Mouse (Mus musculus): ENCODE data around the gene Sema4d.

Gene Sema4d

DNA sequence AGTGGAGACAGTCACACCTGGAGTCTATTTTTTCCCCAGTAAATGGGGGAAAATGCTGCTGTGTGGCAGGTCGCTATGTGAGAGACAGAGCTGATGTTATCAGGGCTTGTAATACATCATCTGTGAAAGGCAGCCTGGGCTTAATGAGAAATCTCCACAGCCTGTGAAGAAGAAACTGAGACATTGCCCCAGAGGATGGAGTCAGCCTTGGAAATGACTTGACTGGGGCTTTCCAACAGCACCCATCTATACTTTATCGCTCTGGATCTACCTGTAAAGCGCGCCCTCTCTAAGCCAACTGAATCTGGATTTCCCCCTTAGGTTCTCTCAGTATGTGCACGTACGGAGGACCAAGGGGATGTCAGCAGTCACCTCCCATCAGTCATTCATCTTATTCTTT is 21.1 kb upstream of the Sema4d start:
- no peak for DNase-seq (ENCODE audit: low spot score)

DNA sequence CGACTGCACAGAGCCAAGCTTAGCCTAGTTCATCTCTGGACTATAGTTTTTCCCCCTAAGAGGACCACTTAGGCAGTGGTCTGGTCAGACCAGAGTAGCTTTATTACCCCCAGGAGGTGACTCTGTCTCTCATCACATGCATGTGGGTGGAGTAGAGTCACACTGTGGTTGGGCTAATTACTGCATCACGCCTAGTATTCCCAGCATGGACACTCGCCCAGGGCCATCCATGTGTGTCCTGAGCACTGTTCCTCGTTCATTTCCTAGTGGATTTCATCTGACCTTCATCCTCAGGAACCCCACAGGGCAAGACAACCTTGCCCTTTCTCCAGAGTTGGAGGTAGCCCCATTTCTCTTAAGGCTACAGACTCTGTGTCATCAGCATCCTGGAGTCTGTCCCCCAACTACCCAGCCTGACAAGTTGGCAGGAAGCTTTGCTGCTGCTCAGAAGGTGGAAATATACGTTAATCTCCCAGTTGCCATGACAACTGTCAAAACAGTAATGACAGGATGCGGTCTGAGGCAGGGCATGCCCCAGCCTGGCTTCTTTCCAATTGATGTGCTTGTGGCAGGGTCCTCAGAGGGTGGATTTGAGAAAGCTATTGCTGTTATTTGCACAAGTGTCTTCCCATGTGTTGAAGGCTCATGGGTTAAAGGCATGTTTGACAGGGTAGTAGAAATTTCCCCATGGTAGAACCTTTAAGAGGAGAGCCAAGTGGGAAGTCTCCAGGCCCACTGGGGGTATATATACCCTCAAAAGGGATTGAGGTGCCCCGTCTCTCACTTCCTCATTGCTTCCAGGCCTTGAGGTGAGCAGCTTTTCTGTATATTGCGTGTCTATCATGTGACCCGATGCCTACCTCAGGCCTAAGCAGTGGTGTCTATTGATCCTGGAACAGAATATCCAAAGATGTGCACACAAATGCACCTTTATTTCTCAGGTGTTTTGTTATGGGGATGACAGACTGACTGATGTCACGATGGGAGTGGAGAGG is 20.4 kb upstream of the Sema4d start:
- DNase-seq (ENCODE audit: low spot score): no peak

DNA sequence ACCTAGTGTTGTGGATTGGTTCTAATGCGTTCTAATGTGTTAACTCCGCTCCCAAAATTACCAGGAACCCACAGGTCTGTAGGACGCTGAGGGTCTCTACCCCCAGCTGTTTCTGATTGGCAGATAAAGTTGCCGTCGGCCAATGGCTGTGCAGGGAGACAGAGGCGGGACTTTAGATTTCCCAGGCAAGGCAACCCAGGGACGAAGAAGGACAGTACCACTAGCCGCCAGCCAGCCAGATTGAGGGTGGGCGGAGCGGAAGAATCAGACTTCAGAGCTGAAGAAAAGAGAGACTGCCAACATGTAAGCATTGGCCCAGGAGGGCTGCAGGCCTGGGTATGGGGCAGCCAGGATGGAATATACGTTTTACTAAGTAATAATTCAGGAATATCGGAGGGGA is 14.6 kb upstream of the Sema4d start:
- no peak for DNase-seq (ENCODE audit: low spot score)

DNA sequence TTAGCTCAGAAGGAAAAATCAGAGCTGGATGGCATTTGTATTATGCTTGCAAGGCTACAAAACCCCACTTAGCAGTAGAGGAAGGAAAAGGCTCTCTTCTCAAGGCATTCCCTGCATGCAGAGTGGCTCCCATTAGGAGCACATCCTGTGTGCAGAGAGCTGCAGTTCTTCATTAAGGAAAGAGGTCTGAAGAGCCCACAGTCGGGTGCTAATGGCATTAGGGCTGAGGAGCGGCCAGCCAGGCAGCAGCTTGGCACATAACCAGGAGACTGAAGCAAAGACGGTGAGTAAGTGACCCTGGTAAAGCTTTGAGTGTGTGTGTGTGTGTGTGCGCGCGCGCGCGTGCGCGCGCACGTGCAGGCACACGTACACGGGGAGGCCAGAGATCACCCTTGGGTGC is 12.7 kb upstream of the Sema4d start:
- no peak for DNase-seq (ENCODE audit: low spot score)

DNA sequence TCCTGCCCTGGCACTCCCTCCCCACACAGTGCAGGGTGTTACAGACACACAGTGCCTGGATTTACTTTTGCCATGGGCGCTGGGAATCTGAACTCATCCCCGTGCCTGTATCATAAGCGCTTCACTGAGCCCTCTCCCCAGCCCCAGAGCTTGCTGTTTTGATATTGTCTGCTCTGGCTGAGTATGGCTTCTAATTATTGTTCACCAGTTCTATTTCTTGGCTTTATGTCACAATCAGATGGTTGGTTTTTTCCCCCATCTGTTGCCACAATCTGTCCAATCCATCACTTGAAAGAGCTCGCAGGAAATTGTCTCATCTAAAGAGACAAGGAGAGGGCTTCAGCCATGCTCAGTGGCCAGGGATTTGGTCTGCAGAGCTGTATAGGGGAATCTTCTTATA is 12.1 kb upstream of the Sema4d start:
- DNase-seq (ENCODE audit: low spot score): no peak

DNA sequence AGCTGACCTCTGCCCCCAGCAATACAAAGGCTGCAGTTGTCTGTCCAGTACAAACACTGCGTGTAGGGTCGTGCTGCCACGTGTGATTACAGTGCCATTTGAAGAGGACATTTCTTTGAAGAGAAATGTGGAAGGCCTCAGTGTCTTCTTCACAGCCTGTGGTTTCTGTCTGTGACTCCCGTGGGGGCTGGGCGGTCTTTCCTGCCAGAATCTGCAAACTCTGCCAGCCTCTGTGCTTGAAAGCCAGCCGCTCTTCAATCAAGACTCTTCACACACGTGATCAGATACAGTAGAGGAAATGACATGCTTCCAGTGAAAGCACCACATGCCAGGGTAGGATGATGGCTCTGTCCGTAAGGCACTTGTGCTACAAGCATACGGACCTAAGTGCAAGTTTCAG is 7.4 kb upstream of the Sema4d start:
- no peak for DNase-seq (ENCODE audit: low spot score)

DNA sequence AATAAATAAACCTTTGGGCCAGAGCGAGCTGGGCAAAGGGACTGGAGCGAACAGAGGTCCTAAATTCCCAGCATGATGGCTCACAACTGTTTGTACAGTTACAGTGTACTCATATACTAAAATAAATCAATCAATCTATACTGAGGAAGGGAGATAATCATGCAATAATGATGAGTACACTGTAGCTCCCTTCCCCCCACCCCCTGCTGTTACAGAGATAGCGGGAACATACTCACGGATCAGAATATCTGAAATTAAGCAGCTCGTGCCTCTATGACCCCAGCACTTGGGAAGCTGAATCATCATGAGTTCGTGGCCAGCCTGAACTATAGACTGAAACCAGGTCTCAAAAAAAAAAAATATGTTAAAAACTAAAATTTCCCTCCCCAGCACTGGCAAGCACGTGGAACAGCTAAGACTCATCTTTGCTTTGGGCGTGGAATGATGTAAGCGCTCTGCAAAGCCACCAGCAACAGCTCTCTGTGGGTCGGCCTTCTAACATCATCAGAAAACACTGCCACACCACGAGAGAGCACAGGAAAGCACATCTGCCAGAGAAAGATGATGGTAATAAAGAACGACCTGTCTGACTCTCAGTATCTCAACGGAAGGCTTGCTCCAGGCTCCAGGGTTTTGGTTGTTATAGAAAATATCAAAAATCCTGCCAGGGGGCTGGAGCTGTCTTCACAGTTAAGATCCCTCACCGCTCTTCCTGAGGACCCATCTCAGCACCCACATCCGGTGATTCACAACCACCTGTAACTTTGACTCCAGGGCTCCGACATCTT is 6.4 kb upstream of the Sema4d start:
- DNase-seq (ENCODE audit: low spot score): no peak

DNA sequence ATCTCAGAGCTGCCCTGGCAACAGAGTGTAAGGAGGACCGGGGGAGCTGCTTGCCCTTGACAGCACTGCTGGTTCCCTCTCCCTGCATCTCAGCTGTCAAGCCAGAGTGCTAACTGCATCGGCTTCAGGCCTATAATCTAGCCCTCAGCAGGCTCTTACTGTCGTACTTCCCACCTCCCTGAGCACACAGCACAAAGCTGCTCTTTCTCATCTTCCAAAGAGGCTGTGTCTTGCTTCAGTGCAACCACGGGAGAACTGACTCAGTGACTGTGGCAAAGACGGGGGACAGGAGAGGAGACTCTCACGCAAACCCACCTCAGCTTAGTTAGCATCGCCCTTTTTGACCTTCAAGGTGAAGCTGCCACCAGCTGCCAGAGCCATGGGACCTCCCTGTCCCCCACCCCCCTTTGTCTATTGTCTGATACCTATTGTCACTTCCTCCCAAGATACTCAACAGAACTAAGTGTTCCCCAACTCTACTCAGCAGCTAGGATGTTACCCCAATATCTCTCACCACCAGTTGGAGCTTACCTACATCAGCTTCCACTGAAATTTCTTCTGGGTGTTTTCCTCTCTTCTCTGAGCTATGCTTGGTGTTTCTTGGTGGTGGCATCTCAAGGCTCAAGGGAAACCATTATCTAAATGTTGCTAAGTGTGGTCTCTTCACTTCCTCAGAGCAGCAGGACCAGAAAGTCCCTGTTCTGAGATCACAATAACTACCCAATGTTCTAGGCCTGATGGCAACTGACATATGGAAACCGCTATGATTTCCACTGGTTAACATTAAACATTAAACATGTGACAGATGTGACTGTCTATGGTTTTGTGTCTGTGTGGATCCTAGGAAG is 4.6 kb upstream of the Sema4d start:
- no peak for DNase-seq (ENCODE audit: low spot score)

DNA sequence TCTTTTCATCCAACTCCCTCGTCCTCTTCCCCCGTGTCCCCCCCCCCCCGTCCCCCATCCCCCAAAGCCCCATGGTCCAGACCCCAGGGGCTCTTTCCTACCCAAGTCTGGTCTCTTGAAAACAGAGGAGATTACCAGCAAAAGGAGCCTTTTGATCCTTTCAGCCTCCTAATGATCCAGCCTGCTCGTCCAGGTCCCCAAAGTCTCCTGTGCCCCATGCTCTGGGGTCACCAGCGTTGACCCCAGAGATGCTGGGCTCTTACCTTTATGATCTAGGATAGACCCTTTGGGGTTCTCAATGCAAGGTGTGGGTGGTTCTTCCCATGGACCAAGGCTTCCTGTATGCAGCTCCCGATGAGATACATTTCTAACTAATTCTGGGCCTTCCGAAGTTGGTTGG is 401 bp upstream of the Sema4d start:
- DNase-seq (ENCODE audit: low spot score): no peak

DNA sequence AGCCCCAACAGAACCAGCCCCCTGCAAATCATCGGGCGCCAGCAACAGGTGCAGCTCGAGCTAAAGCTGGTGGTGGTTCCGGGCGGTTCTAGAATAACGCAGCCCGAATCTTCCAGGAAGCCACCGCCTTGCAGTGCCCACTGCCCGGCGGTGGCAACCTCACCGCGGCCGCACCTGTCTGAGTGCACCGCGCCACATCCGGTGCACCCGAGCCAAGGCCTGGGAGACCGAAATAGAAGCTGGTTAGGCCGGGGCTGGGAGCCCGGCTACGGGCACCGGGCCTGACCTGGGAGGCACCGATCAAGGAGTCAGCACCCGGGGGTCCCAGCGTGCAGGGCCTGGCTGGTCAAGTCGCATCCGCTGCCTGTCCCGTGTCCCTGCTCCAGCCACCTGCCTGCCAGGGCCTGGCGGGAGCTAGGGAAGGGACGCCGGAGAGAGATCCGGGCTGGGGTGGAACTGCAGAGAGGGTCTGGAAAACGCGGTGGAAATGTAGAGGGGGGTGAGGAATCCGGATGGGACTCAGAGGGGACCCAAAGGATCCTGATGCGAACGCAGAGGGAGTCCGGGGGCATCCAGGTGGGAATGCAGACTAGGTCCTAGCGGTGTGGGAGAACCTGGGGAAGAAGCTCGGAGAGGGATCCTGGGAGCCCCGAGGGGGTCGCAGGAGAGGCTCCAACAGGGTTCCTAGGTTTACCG is 670 bp downstream of the Sema4d start:
- no peak for DNase-seq (ENCODE audit: low spot score)

DNA sequence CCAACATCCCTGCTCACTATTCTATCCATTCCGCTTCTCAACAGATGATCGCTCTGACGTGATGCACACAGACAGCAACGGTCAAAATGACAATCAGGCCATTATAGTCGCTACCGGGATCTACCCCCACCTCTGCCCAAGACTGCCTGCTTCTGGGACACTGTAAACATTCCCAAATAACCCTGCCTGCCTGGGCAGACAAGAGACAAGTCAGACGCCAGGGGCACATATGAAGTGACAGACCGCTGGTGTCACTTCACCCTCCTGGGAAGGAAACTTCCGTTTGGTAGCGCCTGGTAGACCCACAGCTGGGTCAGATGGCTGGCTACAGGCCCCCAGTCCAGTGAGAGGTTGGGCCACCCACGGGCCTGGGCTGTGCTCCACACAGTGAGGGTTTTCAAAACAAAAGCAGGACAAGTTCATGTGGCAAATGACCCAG is 1.4 kb downstream of the Sema4d start:
- DNase-seq (ENCODE audit: low spot score): no peak

DNA sequence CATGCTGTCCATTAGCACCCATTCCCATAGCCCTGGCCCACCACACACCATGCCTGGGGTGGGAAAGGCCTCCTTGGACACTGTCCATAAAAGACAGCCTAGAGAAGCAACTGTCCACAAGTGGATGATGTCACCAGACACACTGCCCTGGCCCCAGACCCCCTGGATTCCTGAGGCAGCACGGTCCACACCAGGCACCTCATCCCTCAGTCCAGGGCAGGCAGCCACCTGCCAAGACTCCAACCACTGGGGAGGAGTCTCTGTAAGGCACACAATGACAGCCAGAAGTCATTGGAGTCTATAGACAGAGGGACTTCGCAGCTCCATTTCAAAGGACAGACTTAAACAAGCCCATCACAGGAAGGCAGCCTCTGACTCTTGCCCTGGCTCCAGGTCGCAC is 1.9 kb downstream of the Sema4d start:
- DNase-seq (ENCODE audit: low spot score): no peak

DNA sequence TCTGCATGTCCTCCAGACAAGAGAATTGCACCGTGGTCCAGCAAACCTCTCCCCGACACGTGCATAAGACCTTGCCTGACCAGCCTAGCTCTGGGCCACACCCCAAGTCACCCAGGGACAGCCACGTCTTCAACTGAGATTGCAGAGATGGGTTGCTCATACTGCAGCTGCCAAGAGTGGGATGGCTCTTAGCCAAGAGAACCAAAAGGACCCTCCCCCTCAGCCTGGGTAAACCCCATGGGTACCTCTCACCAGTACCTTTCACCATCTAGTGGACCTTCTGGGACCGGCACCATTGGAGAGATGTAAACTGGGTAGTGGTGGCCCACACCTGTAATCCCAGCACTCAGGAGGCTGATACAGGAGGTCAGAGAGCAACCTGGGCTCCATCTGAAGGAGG is 2.8 kb downstream of the Sema4d start:
- no peak for DNase-seq (ENCODE audit: low spot score)

DNA sequence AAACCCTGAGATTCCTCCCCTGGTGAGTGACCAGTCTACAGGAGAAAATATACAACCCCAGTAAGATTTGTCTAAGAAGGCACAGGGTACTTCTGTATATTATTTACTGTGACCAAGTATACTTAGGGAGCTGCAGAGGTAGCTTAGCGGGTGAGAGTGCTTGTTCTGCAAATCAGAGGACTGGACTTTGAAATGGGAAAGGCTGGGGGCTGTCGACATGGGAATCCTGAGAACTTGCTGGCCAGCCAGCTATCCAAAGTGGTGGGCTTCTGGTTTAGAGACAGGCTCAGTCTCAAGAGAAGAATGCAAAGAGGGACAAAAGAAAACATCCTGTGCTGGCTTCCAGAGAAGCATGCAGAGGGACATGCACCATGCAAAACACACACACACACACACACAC is 5.7 kb downstream of the Sema4d start:
- DNase-seq (ENCODE audit: low spot score): no peak

DNA sequence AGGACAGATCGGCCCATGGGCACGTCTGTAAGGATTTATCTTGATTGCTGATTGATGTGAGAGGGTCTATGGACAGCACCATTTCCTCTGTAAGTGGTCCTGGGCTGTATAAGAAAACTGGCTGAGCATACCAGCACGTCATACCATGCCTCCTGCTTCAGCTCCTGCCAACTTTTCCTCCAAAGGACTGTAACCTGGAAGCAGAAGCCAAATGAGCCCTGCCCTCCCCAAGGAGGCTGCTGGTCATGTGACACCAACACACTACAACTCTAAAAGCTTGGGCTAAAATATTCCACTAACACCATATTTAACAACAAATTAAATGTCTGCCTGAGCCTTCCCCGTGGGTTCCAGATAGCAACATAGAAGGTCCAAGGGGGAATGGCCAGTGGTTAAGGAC is 6.9 kb downstream of the Sema4d start:
- DNase-seq (ENCODE audit: low spot score): no peak

DNA sequence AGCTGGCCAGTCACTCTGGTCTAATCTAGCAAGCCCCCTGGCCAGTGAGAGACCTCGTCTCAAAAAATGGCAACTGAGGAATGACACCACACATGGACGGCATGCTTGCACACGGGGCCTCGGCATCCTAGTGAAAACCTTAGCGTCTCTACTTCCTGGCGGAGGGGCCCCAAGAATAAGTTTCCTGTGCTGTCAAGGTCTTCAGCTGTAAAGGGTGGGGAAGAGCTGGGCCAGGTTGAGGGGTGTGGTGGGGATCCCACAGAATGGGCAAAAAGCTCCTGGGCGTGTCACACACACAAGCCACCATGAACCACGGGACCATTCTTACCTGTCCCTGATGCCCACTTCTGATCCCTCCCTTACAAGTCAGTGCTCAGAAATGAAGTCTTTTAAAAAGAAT is 9.1 kb downstream of the Sema4d start:
- no peak for DNase-seq (ENCODE audit: low spot score)

DNA sequence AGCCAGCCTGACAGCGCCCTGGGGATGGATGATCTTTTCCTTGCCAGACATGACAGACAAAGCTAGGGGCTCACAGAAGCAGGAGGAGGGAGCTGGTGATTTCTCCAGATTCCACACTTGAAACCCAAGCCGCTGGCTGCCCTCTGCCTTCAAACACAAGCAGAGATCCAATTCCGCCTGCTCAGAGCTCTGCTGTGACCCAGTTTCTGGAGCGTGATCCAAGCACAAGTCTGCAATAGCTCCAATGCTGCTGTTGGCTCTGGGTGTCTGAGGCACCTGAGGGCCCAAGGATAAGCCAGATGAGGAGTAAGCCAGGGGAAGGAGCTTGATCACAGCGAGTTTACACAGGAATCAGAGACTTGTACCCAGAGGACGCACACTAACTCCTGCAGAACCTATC is 9.7 kb downstream of the Sema4d start:
- no peak for DNase-seq (ENCODE audit: low spot score)

DNA sequence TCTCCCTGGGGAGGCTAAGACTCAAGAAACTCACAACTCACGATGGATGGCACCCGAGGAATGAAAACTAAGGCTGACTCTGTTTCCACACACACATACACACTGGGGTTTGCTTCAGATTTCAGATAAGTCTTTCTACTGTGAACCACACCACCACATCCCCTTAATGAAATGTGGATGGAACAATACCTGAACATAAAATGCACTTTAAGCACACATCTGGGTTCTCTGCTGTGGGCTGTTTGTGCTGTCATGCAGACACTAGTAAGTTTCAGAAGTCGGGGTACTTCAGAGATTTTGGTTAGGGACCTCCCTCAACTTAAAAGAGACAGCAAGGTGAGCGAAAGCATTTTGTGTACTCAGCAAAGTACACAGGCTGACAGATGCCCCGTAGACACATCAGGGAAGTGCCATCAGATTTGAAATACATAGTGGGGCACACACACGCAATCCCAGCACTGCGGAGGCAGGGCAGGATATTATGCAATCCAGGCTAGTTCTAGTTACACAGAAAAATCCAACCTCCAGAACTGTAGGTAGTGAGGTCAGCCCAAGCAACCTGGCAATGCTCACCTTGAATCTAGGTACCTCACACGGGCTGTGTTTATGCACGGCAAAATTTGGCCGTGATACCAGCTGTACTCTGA is 12.9 kb downstream of the Sema4d start:
- DNase-seq (ENCODE audit: low spot score): no peak

DNA sequence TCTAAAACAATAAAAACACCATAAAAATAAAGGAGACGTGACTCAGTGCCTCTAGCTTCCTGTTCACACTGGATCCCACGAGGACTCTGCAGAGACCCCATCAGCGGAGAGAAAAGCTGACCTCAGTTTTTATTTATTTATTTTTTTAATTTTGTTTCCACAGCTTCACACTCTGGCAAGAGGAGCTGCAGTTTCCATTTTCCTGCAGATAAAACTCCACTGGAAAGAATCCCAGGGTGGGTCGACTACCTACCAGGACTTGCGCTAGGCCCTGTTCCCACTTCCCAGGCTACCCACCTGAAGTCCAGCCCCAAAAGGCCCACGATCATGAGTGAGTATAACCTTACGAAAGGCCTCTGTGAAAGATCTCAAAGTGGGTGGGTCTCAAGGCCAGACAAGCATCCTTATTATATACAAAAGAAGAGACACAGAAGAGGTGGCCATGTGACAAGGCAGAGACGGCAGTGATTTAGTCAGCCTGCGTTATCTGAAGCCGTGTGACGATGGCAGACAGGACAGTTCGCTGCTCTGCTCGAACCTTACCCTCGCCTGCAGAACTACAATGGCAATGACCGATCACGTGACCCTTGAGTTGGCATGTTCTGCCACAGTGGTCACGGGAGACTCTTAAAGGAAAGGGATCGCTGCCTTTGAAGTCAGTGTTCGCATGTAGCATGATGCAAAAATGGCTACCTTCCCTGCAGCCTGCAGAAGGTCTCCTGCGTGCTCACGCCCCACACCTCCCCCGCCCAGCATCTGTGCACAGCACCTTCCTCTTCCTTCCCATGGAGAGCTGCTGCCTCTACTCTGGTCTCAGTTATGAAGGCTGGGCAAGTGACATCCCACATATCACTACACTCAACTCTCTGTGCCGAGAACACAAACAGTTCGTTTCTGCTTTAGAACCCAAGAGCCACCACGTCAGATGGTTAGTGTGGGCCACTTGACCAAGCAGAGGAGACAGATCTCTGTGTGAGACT is 14.3 kb downstream of the Sema4d start:
- DNase-seq (ENCODE audit: low spot score): no peak
